Mouse (Mus musculus) stomach, postnatal 0 days (tissue): ENCODE results near the gene Smim23. TPM values are rescaled to one million over a fixed set of nuclear protein-coding genes. Genes with fewer than 3 reads are reported as not detected.
A peak's percentile ranks its signal among the peaks of the same experiment; 100 is the strongest.

Experiments
- ATAC-seq: fragments of 200-750 bp; cut with Nextera tagmentation; 2 replicates; pipeline ENCODE4 v1.8.0; 2017; ENCODE audit not compliant: low FRiP score, low TSS enrichment
- DNase-seq: peaks from one replicate; pipeline ENCODE4 v3.0.0-alpha.2; 2016; ENCODE audit warnings: low spot score
- H3K27ac ChIP-seq: fragments of 300-500 bp; sonication (generic); replicated peaks from 2 replicates; pipeline ENCODE4 v1.5.1; 2014; ENCODE audit warnings: mild to moderate bottlenecking, control low read depth
- H3K27me3 ChIP-seq: fragments of 300-500 bp; sonication (generic); 2 replicates; pipeline ENCODE4 v1.6.1; 2014; ENCODE audit warnings: low read length; ENCODE audit not compliant: control insufficient read depth, insufficient read depth
- H3K36me3 ChIP-seq: fragments of 300-500 bp; sonication (generic); 2 replicates; pipeline ENCODE4 v1.6.1; 2014; ENCODE audit warnings: low read length, mixed read lengths; ENCODE audit not compliant: control insufficient read depth, insufficient read depth
- H3K4me1 ChIP-seq: fragments of 300-500 bp; sonication (generic); replicated peaks from 2 replicates; pipeline ENCODE4 v1.6.1; 2014; ENCODE audit warnings: antibody characterized with exemption; ENCODE audit not compliant: control insufficient read depth, insufficient read depth
- H3K4me2 ChIP-seq: fragments of 300-500 bp; sonication (generic); replicated peaks from 2 replicates; pipeline ENCODE4 v1.6.1; 2014; ENCODE audit warnings: low read depth, mild to moderate bottlenecking, control low read depth, moderate library complexity
- H3K4me3 ChIP-seq: fragments of 300-500 bp; sonication (generic); 2 replicates; pipeline ENCODE4 v1.5.1; 2014; ENCODE audit warnings: low read depth, low read length, control low read depth
- H3K9ac ChIP-seq: fragments of 300-500 bp; sonication (generic); 2 replicates; pipeline ENCODE4 v1.6.1; 2014; ENCODE audit warnings: mild to moderate bottlenecking, low read length, control low read depth, mixed read lengths
- H3K9me3 ChIP-seq: fragments of 300-500 bp; sonication (generic); 2 replicates; pipeline ENCODE4 v1.6.1; 2016; ENCODE audit warnings: low read length; ENCODE audit not compliant: control insufficient read depth
- CTCF ChIP-seq: IDR thresholded peaks from 2 replicates; pipeline ENCODE4 v1.5.1; 2016; ENCODE audit warnings: antibody characterized with exemption, low read depth, mild to moderate bottlenecking, moderate library complexity
- EP300 ChIP-seq: optimal IDR thresholded peaks from 2 replicates; pipeline ENCODE3; 2016; ENCODE audit warnings: antibody characterized with exemption
- WGBS: fragments of 180-500 bp; shearing (Covaris S2); extraction: QIAGEN DNeasy Blood & Tissue Kit; methylation state at CpG from one replicate; pipeline ENCODE4 v1.1.7; 2014; 5-methylcytosine and 5-hydroxymethylcytosine counted together
- polyA plus RNA-seq: library from polyadenylated mRNA; unstranded; fragments of >200 nt; fragmentation: Nextera tagmentation; extraction: Ambion mirVana; gene quantifications from 2 replicates; pipeline ENCODE4 v1.2.1, GENCODE M21; 2015

Gene Smim23
- polyA plus RNA-seq, 1 experiment from 2014 or later, result not detected

GRCm38 (mm10) chr11:32840256-32840655 lies 15.9 kb upstream of the Smim23 start:
- WGBS, result 76% methylated on average over 9 of the region's 9 CpGs
- H3K36me3 ChIP-seq, result no peaks in the 10 kb centered on the region
- H3K27ac ChIP-seq, result no peak overlapping the region
- no peaks in the 10 kb centered on the region for H3K27me3 ChIP-seq
- ATAC-seq, result no peak
- H3K9ac ChIP-seq, result no peak overlapping the region
- no peaks in the 10 kb centered on the region for H3K9me3 ChIP-seq
- TF ChIP-seq CTCF (no peak), EP300 (no peak)
- H3K4me1 ChIP-seq, result no peaks in the 10 kb centered on the region
- no peak overlapping the region for H3K4me2 ChIP-seq
- H3K4me3 ChIP-seq, result no peak overlapping the region
- no peak for DNase-seq

- DNase-seq (no peak), ATAC-seq (no peak)
- H3K9me3 ChIP-seq, result no peaks in the 10 kb centered on the region
- TF ChIP-seq CTCF (no peak), EP300 (no peak)
- H3K4me3 ChIP-seq, result no peak overlapping the region
- no peaks in the 10 kb centered on the region for H3K36me3 ChIP-seq
- no peaks in the 10 kb centered on the region for H3K27me3 ChIP-seq
- no peak overlapping the region for H3K9ac ChIP-seq
- WGBS, result 29% methylated on average over 8 of the region's 8 CpGs
- no peak overlapping the region for H3K27ac ChIP-seq
- H3K4me1 ChIP-seq, result no peaks in the 10 kb centered on the region
- no peak overlapping the region for H3K4me2 ChIP-seq
These were observed 10.6 kb upstream of the Smim23 start for GRCm38 (mm10) chr11:32835022-32835421.

DNA sequence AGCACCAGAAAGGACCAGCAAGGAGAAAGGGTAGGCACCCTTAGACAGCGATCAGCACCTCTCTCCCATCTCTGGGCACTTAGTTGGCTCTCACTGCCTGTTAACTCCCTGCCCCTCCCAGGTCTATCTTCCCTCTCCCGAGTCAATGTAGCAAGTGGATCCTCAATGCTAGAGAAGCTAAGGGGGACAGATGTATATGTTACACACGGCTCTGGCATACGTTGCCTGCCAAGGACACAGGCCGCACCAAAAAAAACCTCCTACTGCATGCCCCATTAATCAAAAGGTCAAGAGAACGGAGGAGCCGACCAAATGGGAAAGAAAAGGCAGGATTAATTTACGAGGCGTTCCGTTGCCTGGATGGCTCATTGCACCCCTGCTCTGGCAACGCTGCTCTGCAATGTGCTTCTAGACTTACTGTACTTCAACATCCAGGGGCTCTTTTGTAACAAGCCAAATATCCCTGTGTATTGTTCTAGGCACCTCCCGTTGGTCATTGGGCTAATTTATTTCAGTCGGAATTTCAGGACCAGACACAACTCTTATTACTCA lies 10.0 kb upstream of the Smim23 start:
- TF ChIP-seq EP300 (no peak), CTCF (no peak)
- ATAC-seq (no peak), DNase-seq (no peak)
- H3K4me2 ChIP-seq, result no peak overlapping the region
- H3K27me3 ChIP-seq, result no peaks in the 10 kb centered on the region
- no peaks in the 10 kb centered on the region for H3K36me3 ChIP-seq
- H3K4me1 ChIP-seq, result no peaks in the 10 kb centered on the region
- 22% methylated on average over 13 of the region's 13 CpGs for WGBS
- H3K27ac ChIP-seq, result no peak overlapping the region
- H3K9ac ChIP-seq, result no peak overlapping the region
- no peak overlapping the region for H3K4me3 ChIP-seq
- H3K9me3 ChIP-seq, result no peaks in the 10 kb centered on the region

DNA sequence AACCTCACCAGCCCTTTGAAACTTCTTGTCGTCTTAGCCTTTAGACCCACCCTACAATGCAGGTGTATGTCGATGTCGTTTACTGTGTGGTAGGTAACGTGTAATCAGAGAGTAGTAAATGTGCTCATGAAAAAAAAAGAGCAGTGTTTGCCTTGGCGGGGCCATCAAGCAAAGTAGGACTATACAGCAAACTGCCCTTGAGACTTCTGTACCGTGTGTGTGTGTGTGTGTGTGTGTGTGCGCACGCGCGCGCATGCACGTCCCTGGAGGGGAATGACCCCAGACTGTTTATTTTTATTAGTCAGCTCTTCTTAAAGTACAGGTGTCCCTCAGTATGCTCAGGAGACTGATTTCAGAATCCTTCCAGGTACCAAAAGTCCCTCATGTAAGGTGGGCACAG lies 6.8 kb downstream of the Smim23 start:
- DNase-seq (peak; percentile 70), ATAC-seq (peak; percentile 92)
- Histone ChIP-seq H3K27ac (no peak overlapping the region), H3K36me3 (no peaks in the 10 kb centered on the region), H3K4me1 (no peaks in the 10 kb centered on the region), H3K9me3 (no peaks in the 10 kb centered on the region), H3K4me3 (no peak overlapping the region), H3K27me3 (no peaks in the 10 kb centered on the region), H3K9ac (no peak overlapping the region), H3K4me2 (no peak overlapping the region)
- TF ChIP-seq EP300 (no peak), CTCF (no peak)
- WGBS, result 64% methylated on average over 12 of the region's 12 CpGs

DNA sequence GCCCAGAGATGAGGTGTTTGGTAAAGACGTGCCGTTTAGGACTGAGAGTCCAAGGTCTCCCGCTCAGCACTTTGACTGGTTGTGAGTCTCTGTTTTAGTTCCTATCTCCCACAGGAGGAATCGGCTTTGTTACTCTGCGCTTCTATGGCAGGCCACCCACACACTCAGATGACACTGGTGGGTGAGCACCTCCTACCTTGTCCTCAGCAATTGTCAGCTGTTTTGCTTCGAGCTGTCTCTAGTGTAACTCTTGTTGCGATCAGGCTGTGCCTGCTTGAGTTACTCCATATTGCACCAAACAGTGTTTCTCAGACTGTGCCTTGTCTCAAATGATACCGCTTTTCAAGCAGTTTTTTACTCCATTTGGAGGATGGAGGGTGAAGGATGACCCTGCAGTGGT lies 10.1 kb downstream of the Smim23 start:
- H3K4me3 ChIP-seq, result no peak overlapping the region
- H3K9ac ChIP-seq, result no peak overlapping the region
- no peak for TF ChIP-seq EP300
- TF ChIP-seq CTCF, result no peak
- H3K27ac ChIP-seq, result no peak overlapping the region
- H3K9me3 ChIP-seq, result no peaks in the 10 kb centered on the region
- H3K4me1 ChIP-seq, result no peaks in the 10 kb centered on the region
- no peaks in the 10 kb centered on the region for H3K27me3 ChIP-seq
- H3K36me3 ChIP-seq, result no peaks in the 10 kb centered on the region
- WGBS, result 75% methylated on average over 8 of the region's 8 CpGs
- no peak for DNase-seq
- no peak overlapping the region for H3K4me2 ChIP-seq
- ATAC-seq, result no peak

DNA sequence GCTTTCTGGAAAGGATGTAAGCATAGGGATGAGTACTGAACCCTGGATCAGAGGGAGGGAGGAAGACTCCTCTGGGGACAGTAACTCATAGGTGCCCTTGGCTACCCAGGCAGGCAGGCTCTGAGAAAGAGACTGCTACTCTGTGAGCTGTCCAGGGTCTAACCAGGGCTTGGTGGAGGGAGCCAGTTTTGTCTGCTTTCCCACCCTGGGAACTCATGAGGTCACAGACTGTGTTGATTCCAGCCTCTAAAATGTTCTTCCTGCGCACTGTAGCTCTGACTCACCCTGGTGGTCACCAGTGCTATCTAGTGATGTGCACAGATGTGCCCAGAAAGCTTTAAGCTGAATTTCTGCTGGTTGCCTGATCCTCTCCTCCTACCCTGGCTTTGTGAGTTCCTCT lies 15.3 kb downstream of the Smim23 start:
- Histone ChIP-seq H3K4me3 (no peak overlapping the region), H3K27me3 (no peaks in the 10 kb centered on the region), H3K27ac (no peak overlapping the region), H3K4me1 (no peaks in the 10 kb centered on the region), H3K9me3 (no peaks in the 10 kb centered on the region), H3K36me3 (no peaks in the 10 kb centered on the region), H3K9ac (no peak overlapping the region), H3K4me2 (no peak overlapping the region)
- ATAC-seq (no peak), DNase-seq (no peak)
- TF ChIP-seq EP300 (no peak), CTCF (peak; percentile 15; the same call in 1 of the 2 replicates)
- 65% methylated on average over 1 of the region's 1 CpGs for WGBS
